Mouse (Mus musculus): Measurements from ENCODE around the gene Haus5. TPM values are rescaled to one million over a fixed set of nuclear protein-coding genes. Genes with fewer than 3 reads are reported as not detected.

Gene Haus5
- polyA plus RNA-seq (2015; fragmentation: Nextera tagmentation; extraction: Ambion mirVana) = 59.4 and 67.0 TPM in 2 replicates

GRCm38 (mm10) chr7:30664529-30665200, at the start of gene Haus5:
TSS of gene Haus5 (minus strand) at chr7:30664994.
- H3K27ac ChIP-seq (ENCODE audit: low read length) = no peak within 1 kb of the TSS
- peak within 1 kb of the TSS; percentile 74 for H3K4me2 ChIP-seq (replicated peaks; ENCODE audit: low read depth, low read length)
- WGBS = under 1% methylated on average over 34 of the region's 34 CpGs

DNA sequence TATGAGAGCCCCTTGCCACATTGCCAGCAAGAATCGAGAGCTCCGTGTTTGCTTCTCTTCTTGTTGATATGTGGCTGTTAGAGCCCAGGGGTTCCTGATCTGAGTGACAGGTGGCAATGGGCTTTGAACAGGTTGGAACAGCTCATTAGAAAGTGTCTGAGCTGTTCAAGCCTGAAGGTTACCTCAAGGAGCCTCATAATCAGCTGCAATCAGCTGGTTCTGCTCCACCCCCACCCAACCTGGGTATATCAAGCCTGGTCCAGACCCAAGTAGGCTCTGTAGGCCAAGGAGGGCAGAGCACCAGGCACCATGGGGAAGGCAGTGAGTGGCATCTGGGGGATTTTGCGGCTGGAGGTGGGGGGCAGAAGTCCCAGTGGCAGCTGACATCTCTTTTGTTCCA, 47.1 kb upstream of the Haus5 start, which contains the start of gene Atp4a:
TSS of gene Atp4a (plus strand) at position 268 of the 400 bp plus-strand sequence.
- Histone ChIP-seq H3K27ac (ENCODE audit: low read length) (no peak within 1 kb of the TSS), H3K36me3 (ENCODE audit: insufficient read depth, low read length) (no peaks in the 10 kb centered on the region), H3K4me1 (ENCODE audit: insufficient read depth, low read length) (peaks cover 1% of the 10 kb centered on the region; the same call in 1 of the 2 replicates), H3K9ac (replicated peaks; ENCODE audit: low read length) (no peak within 1 kb of the TSS), H3K9me3 (ENCODE audit: low read length) (no peaks in the 10 kb centered on the region), H3K27me3 (ENCODE audit: insufficient read depth, low read length) (peaks cover 22% of the 10 kb centered on the region), H3K4me3 (ENCODE audit: low read length) (no peak within 1 kb of the TSS), H3K4me2 (replicated peaks; ENCODE audit: low read depth, low read length) (no peak within 1 kb of the TSS)
- no peak for ATAC-seq (ENCODE audit: low FRiP score, low TSS enrichment)
- WGBS = 78% methylated on average over 3 of the region's 3 CpGs

More at GRCm38 (mm10) chr7:30664529-30665200, at the start of gene Haus5:
- Histone ChIP-seq H3K4me1 (ENCODE audit: insufficient read depth, low read length) (peaks cover 4% of the 10 kb centered on the region; the same call in 1 of the 2 replicates), H3K9me3 (ENCODE audit: low read length) (no peaks in the 10 kb centered on the region), H3K27me3 (ENCODE audit: insufficient read depth, low read length) (no peaks in the 10 kb centered on the region), H3K4me3 (ENCODE audit: low read length) (peak within 1 kb of the TSS; percentile 75), H3K9ac (replicated peaks; ENCODE audit: low read length) (peak within 1 kb of the TSS; percentile 85), H3K36me3 (ENCODE audit: insufficient read depth, low read length) (peaks cover 17% of the 10 kb centered on the region)
- peak; percentile 95 for ATAC-seq (ENCODE audit: low FRiP score, low TSS enrichment)

DNA sequence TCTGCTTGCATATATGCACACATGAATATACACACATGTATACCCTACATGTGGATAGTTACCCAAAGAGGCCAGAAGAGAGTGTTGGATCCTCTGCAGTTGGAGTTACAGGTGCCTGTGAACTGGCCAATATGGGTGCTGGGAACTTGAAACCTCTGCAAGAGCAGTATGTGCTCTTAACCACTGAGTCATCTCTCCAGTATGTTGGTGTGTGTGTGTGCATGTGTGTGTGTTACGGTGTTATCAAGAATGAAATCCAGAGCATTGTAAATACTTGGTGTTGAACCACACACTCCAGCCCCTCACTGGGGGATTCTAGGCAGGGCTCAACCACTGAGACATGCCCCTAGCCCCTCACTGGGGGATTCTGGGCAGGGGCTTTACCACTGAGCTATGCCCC, 42.6 kb upstream of the Haus5 start:
- Histone ChIP-seq H3K4me2 (replicated peaks; ENCODE audit: low read depth, low read length) (no peak overlapping the region), H3K36me3 (ENCODE audit: insufficient read depth, low read length) (no peaks in the 10 kb centered on the region), H3K27ac (ENCODE audit: low read length) (no peak overlapping the region), H3K9ac (replicated peaks; ENCODE audit: low read length) (no peak overlapping the region), H3K9me3 (ENCODE audit: low read length) (no peaks in the 10 kb centered on the region), H3K4me1 (ENCODE audit: insufficient read depth, low read length) (no peaks in the 10 kb centered on the region), H3K27me3 (ENCODE audit: insufficient read depth, low read length) (no peaks in the 10 kb centered on the region), H3K4me3 (ENCODE audit: low read length) (no peak overlapping the region)
- no peak for ATAC-seq (ENCODE audit: low FRiP score, low TSS enrichment)
- WGBS = 88% methylated on average over 1 of the region's 1 CpGs

GRCm38 (mm10) chr7:30706214-30706882, 41.6 kb upstream of the Haus5 start:
- Histone ChIP-seq H3K27ac (ENCODE audit: low read length) (no peak overlapping the region), H3K4me2 (replicated peaks; ENCODE audit: low read depth, low read length) (no peak overlapping the region), H3K27me3 (ENCODE audit: insufficient read depth, low read length) (no peaks in the 10 kb centered on the region), H3K4me1 (ENCODE audit: insufficient read depth, low read length) (no peaks in the 10 kb centered on the region), H3K9me3 (ENCODE audit: low read length) (no peaks in the 10 kb centered on the region), H3K36me3 (ENCODE audit: insufficient read depth, low read length) (no peaks in the 10 kb centered on the region), H3K4me3 (ENCODE audit: low read length) (no peak overlapping the region), H3K9ac (replicated peaks; ENCODE audit: low read length) (no peak overlapping the region)
- 74% methylated on average over 8 of the region's 8 CpGs for WGBS
- ATAC-seq (ENCODE audit: low FRiP score, low TSS enrichment) = no peak

DNA sequence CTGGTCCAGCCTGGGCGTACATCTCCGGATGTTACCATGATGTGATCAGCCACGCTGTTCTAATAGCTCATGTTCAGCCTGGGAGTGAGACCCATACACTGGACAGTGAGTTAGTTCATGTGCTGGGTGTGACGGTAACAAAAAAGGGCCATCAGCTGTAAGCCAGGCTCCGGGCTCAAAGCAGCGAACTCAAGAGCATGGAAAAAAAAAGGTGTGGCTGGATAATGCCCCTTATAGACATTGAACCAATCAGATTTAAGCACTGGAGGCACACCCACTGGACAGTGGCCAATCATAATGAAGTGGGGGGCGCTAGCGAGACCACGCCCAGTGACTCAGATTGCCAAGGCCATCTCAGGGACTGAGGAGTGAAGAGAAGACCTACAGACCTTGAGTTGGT, 33.8 kb upstream of the Haus5 start, which contains the start of gene 2200002J24Rik:
TSS of gene 2200002J24Rik (plus strand) at position 338 of the 400 bp plus-strand sequence.
- H3K4me3 ChIP-seq (ENCODE audit: low read length) = no peak within 1 kb of the TSS
- no peak within 1 kb of the TSS for H3K4me2 ChIP-seq (replicated peaks; ENCODE audit: low read depth, low read length)
- WGBS = 41% methylated on average over 9 of the region's 9 CpGs
- no peaks in the 10 kb centered on the region for H3K36me3 ChIP-seq (ENCODE audit: insufficient read depth, low read length)
- H3K9me3 ChIP-seq (ENCODE audit: low read length) = no peaks in the 10 kb centered on the region
- H3K27ac ChIP-seq (ENCODE audit: low read length) = no peak within 1 kb of the TSS
- H3K9ac ChIP-seq (replicated peaks; ENCODE audit: low read length) = no peak within 1 kb of the TSS
- ATAC-seq (ENCODE audit: low FRiP score, low TSS enrichment) = no peak
- H3K27me3 ChIP-seq (ENCODE audit: insufficient read depth, low read length) = no peaks in the 10 kb centered on the region
- H3K4me1 ChIP-seq (ENCODE audit: insufficient read depth, low read length) = no peaks in the 10 kb centered on the region

GRCm38 (mm10) chr7:30698101-30698500, 33.3 kb upstream of the Haus5 start:
- no peak overlapping the region for H3K4me3 ChIP-seq (ENCODE audit: low read length)
- no peak overlapping the region for H3K4me2 ChIP-seq (replicated peaks; ENCODE audit: low read depth, low read length)
- WGBS = 66% methylated on average over 5 of the region's 5 CpGs
- no peaks in the 10 kb centered on the region for H3K9me3 ChIP-seq (ENCODE audit: low read length)
- H3K36me3 ChIP-seq (ENCODE audit: insufficient read depth, low read length) = no peaks in the 10 kb centered on the region
- H3K9ac ChIP-seq (replicated peaks; ENCODE audit: low read length) = no peak overlapping the region
- H3K27me3 ChIP-seq (ENCODE audit: insufficient read depth, low read length) = no peaks in the 10 kb centered on the region
- no peak overlapping the region for H3K27ac ChIP-seq (ENCODE audit: low read length)
- ATAC-seq (ENCODE audit: low FRiP score, low TSS enrichment) = no peak
- no peaks in the 10 kb centered on the region for H3K4me1 ChIP-seq (ENCODE audit: insufficient read depth, low read length)

- Histone ChIP-seq H3K27ac (ENCODE audit: low read length) (peak overlapping the region; percentile 12; the same call in 1 of the 2 replicates), H3K9me3 (ENCODE audit: low read length) (no peaks in the 10 kb centered on the region), H3K4me3 (ENCODE audit: low read length) (no peak overlapping the region), H3K4me1 (ENCODE audit: insufficient read depth, low read length) (0 out of 2 replicates have a peak, but pooled peaks cover 4% of the 10 kb centered on the region), H3K27me3 (ENCODE audit: insufficient read depth, low read length) (peaks cover 16% of the 10 kb centered on the region; the same call in 1 of the 2 replicates), H3K4me2 (replicated peaks; ENCODE audit: low read depth, low read length) (no peak overlapping the region), H3K9ac (replicated peaks; ENCODE audit: low read length) (no peak overlapping the region), H3K36me3 (ENCODE audit: insufficient read depth, low read length) (no peaks in the 10 kb centered on the region)
- ATAC-seq (ENCODE audit: low FRiP score, low TSS enrichment) = 0 out of 2 replicates have a peak, but pooled peaks have one; percentile 19
- 71% methylated on average over 6 of the region's 6 CpGs for WGBS
Observed at GRCm38 (mm10) chr7:30688325-30688724, 23.5 kb upstream of the Haus5 start.

- Histone ChIP-seq H3K9me3 (ENCODE audit: low read length) (peaks cover 2% of the 10 kb centered on the region; the same call in 1 of the 2 replicates), H3K9ac (replicated peaks; ENCODE audit: low read length) (no peak overlapping the region), H3K4me1 (ENCODE audit: insufficient read depth, low read length) (0 out of 2 replicates have a peak, but pooled peaks cover 4% of the 10 kb centered on the region), H3K27me3 (ENCODE audit: insufficient read depth, low read length) (peaks cover 16% of the 10 kb centered on the region; the same call in 1 of the 2 replicates), H3K4me2 (replicated peaks; ENCODE audit: low read depth, low read length) (no peak overlapping the region), H3K27ac (ENCODE audit: low read length) (no peak overlapping the region), H3K36me3 (ENCODE audit: insufficient read depth, low read length) (no peaks in the 10 kb centered on the region), H3K4me3 (ENCODE audit: low read length) (no peak overlapping the region)
- 69% methylated on average over 2 of the region's 2 CpGs for WGBS
- ATAC-seq (ENCODE audit: low FRiP score, low TSS enrichment) = no peak
Observed at GRCm38 (mm10) chr7:30683425-30683824, 18.6 kb upstream of the Haus5 start.

DNA sequence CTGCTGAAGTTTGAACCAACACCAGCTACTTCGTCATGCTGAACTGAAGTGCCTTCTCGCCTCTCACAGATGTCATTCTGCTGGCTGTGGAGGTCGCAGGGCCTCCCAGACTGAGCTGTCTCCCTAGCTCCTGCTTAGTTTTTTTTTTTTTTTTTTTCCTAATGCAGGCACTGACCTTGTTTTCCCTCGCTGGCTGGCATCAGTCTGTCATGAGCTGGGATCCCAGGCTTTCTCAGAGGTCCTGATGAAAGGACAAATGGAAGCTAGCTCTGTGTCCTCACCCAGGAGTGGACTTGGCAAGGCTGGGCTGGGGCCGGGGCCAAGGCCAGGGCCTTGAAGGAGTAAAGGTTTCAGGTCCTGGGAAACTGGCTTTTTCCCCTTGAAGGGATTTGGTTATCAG, 17.1 kb upstream of the Haus5 start:
- WGBS = 44% methylated on average over 5 of the region's 5 CpGs
- Histone ChIP-seq H3K4me1 (ENCODE audit: insufficient read depth, low read length) (no peaks in the 10 kb centered on the region), H3K9me3 (ENCODE audit: low read length) (peaks cover 4% of the 10 kb centered on the region; the same call in 1 of the 2 replicates), H3K4me2 (replicated peaks; ENCODE audit: low read depth, low read length) (no peak overlapping the region), H3K36me3 (ENCODE audit: insufficient read depth, low read length) (no peaks in the 10 kb centered on the region), H3K27ac (ENCODE audit: low read length) (no peak overlapping the region), H3K4me3 (ENCODE audit: low read length) (no peak overlapping the region), H3K9ac (replicated peaks; ENCODE audit: low read length) (no peak overlapping the region), H3K27me3 (ENCODE audit: insufficient read depth, low read length) (peaks cover 3% of the 10 kb centered on the region; the same call in 1 of the 2 replicates)
- no peak for ATAC-seq (ENCODE audit: low FRiP score, low TSS enrichment)
